Mouse (Mus musculus) ES-E14 (cell line): Measurements from ENCODE around the gene Gm10974. TPM values are rescaled to one million over a fixed set of nuclear protein-coding genes. Genes with fewer than 3 reads are reported as not detected.

Experiments used
- DNase-seq: peaks from one replicate; pipeline ENCODE4 v3.0.0-alpha.2; 2013; ENCODE audit warnings: low read depth, low spot score
- H3K27ac ChIP-seq: 2 replicates; pipeline ENCODE4 v1.5.1; 2012; ENCODE audit warnings: low read depth, mild to moderate bottlenecking, low read length, moderate library complexity, mixed read lengths; ENCODE audit not compliant: poor library complexity, insufficient read depth, severe bottlenecking
- H3K36me3 ChIP-seq: 2 replicates; pipeline ENCODE4 v1.6.1; 2012; ENCODE audit warnings: mild to moderate bottlenecking, low read length, moderate library complexity, mixed read lengths; ENCODE audit not compliant: control insufficient read depth, poor library complexity, insufficient read depth, severe bottlenecking
- H3K4me1 ChIP-seq, 2 experiments: fragments of 150-350 bp in 1 of 2; sonication (generic) in 1 of 2; 2 replicates each; pipeline ENCODE4 v1.6.1; 2012; ENCODE audit warnings: low read length in 2 of 2, mild to moderate bottlenecking in 1 of 2, mixed read lengths in 1 of 2; ENCODE audit not compliant: control insufficient read depth in 2 of 2, insufficient read depth in 2 of 2, poor library complexity in 1 of 2
- H3K4me3 ChIP-seq, 2 experiments: fragments of 150-350 bp in 1 of 2; sonication (generic) in 1 of 2; 2 replicates each; pipeline ENCODE4 v1.5.1; 2012; ENCODE audit warnings: low read length in 2 of 2, low read depth in 1 of 2, mild to moderate bottlenecking in 1 of 2, mixed read lengths in 1 of 2; ENCODE audit not compliant: insufficient read depth in 1 of 2, poor library complexity in 1 of 2, severe bottlenecking in 1 of 2
- H3K9ac ChIP-seq: 2 replicates; pipeline ENCODE4 v1.6.1; 2012; ENCODE audit warnings: low read depth, mild to moderate bottlenecking, low read length, mixed read lengths; ENCODE audit not compliant: poor library complexity, insufficient read depth, severe bottlenecking
- H3K9me3 ChIP-seq: fragments of 150-350 bp; sonication (generic); 2 replicates; pipeline ENCODE4 v1.6.1; 2012; ENCODE audit warnings: low read depth, mild to moderate bottlenecking, low read length; ENCODE audit not compliant: control insufficient read depth, insufficient read depth
- CHD2 ChIP-seq: IDR thresholded peaks from 2 replicates; pipeline ENCODE4 v1.6.1; 2014; ENCODE audit warnings: mild to moderate bottlenecking, low read depth, low read length, inconsistent platforms
- HCFC1 ChIP-seq: IDR thresholded peaks from 2 replicates; pipeline ENCODE4 v1.6.1; 2012; ENCODE audit warnings: low read length, inconsistent platforms, borderline replicate concordance; ENCODE audit not compliant: insufficient read depth
- MAFK ChIP-seq: IDR thresholded peaks from 2 replicates; pipeline ENCODE4 v1.6.1; 2014; ENCODE audit warnings: mild to moderate bottlenecking, low read depth, low read length, inconsistent platforms; ENCODE audit not compliant: insufficient read depth
- ZC3H11A ChIP-seq: IDR thresholded peaks from 2 replicates; pipeline ENCODE4 v1.6.1; 2012; ENCODE audit warnings: low read depth, mild to moderate bottlenecking, inconsistent platforms, low read length, borderline replicate concordance
- ZNF384 ChIP-seq: IDR thresholded peaks from 2 replicates; pipeline ENCODE4 v1.6.1; 2012; ENCODE audit warnings: low read depth, low read length, inconsistent platforms
- in situ Hi-C, 2 experiments: fragments of 600-800 bp; cut with MboI; formaldehyde crosslinking; loops; one replicate each; pipeline ENCODE4 v1.15.1; 2025; ENCODE audit warnings: low sequenced_read_pairs in 2 of 2, inconsistent platforms in 1 of 2; ENCODE audit not compliant: unreplicated experiment in 2 of 2
- total RNA-seq: library from RNA; depleted of rRNA; stranded (reverse); fragments of 300-350 nt; gene quantifications from 2 replicates; pipeline ENCODE4 v1.2.3, GENCODE M21; 2012

The Gm10974 gene
- total RNA-seq, 1 experiment, result not detected

GRCm38 (mm10) chr7:66325419-66326053, 40.2 kb upstream of the Gm10974 start:
- in situ Hi-C loops, result no loop called here
- H3K36me3 ChIP-seq, result no peaks in the 10 kb centered on the region
- no peak overlapping the region for H3K27ac ChIP-seq
- H3K9ac ChIP-seq, result no peak overlapping the region
- H3K9me3 ChIP-seq, result no peaks in the 10 kb centered on the region
- no peak for DNase-seq
- TF ChIP-seq ZNF384 (no peak), ZC3H11A (no peak), CHD2 (no peak), HCFC1 (no peak), MAFK (no peak)
- H3K4me3 ChIP-seq, result no peak overlapping the region
- peaks cover 4 to 5% of the 10 kb centered on the region in 2 experiments; a peak in 2 of 4 replicates for H3K4me1 ChIP-seq

- Histone ChIP-seq H3K9ac (no peak overlapping the region), H3K27ac (no peak overlapping the region), H3K9me3 (no peaks in the 10 kb centered on the region), H3K36me3 (no peaks in the 10 kb centered on the region), H3K4me3 (no peak overlapping the region), H3K4me1 (peaks cover 4 to 5% of the 10 kb centered on the region in 2 experiments; a peak in 2 of 4 replicates)
- in situ Hi-C loops, result no loop called here
- no peak for DNase-seq
- no peak for TF ChIP-seq CHD2
- TF ChIP-seq HCFC1, result no peak
- no peak for TF ChIP-seq MAFK
- no peak for TF ChIP-seq ZC3H11A
- TF ChIP-seq ZNF384, result no peak
Observed at GRCm38 (mm10) chr7:66327516-66327915, 38.2 kb upstream of the Gm10974 start.

GRCm38 (mm10) chr7:66330610-66331009, 35.1 kb upstream of the Gm10974 start:
- Histone ChIP-seq H3K9ac (no peak overlapping the region), H3K4me1 (peaks cover 4 to 5% of the 10 kb centered on the region in 2 experiments; a peak in 2 of 4 replicates), H3K9me3 (no peaks in the 10 kb centered on the region), H3K4me3 (no peak overlapping the region), H3K36me3 (no peaks in the 10 kb centered on the region), H3K27ac (no peak overlapping the region)
- no peak for DNase-seq
- in situ Hi-C loops, result no loop called here
- TF ChIP-seq MAFK, result no peak

- no peak overlapping the region for H3K9ac ChIP-seq
- H3K36me3 ChIP-seq, result no peaks in the 10 kb centered on the region
- H3K9me3 ChIP-seq, result no peaks in the 10 kb centered on the region
- H3K4me1 ChIP-seq, result peaks cover 1 to 5% of the 10 kb centered on the region in 2 experiments; a peak in 2 of 4 replicates
- no peak overlapping the region for H3K4me3 ChIP-seq
- no peak for DNase-seq
- no peak for TF ChIP-seq ZC3H11A
- TF ChIP-seq MAFK, result no peak
- no peak for TF ChIP-seq ZNF384
- TF ChIP-seq CHD2, result no peak
- in situ Hi-C loops, result no loop called here
- H3K27ac ChIP-seq, result no peak overlapping the region
Observed at GRCm38 (mm10) chr7:66332340-66332739, 33.4 kb upstream of the Gm10974 start.

- no peaks in the 10 kb centered on the region for H3K9me3 ChIP-seq
- H3K4me1 ChIP-seq, result no peaks in the 10 kb centered on the region
- H3K27ac ChIP-seq, result no peak overlapping the region
- in situ Hi-C loops, result no loop called here
- no peaks in the 10 kb centered on the region for H3K36me3 ChIP-seq
- no peak overlapping the region for H3K4me3 ChIP-seq
- peak; percentile 52 for DNase-seq
- TF ChIP-seq CHD2, result no peak
- no peak for TF ChIP-seq ZNF384
- TF ChIP-seq HCFC1, result no peak
- TF ChIP-seq ZC3H11A, result no peak
- TF ChIP-seq MAFK, result no peak
- no peak overlapping the region for H3K9ac ChIP-seq
Observed at GRCm38 (mm10) chr7:66333906-66334500, 31.7 kb upstream of the Gm10974 start.
